Mouse (Mus musculus): ENCODE measurements around the gene Chic1. TPM values are rescaled to one million over a fixed set of nuclear protein-coding genes. Genes with fewer than 3 reads are reported as not detected.

The Chic1 gene
- polyA plus RNA-seq, 1 experiment from 2014 or later = 7.7 TPM

DNA sequence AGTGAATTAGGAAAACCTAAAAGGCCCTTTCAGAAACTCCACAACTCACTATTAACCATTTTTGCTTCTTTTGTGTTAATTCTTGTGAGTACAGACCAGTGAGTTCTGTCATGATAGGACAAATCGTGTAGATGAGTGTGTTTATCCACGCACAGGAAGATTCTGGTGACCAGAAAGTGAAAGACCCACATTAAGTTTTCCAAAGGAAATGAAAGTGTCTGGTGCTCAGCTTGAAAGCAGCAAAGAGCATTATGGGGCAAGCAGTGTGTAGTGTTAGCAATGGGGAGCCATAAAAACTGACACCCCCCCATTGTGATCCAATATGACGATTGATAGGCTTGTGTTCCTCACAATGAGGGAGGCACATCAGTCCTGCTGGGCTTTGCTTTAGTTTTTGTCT lies 12.4 kb downstream of the Chic1 start:
- ATAC-seq (ENCODE audit: low read depth) = no peak
- H3K27ac ChIP-seq (replicated peaks) = no peak overlapping the region
- WGBS = 23% methylated on average over 3 of the region's 3 CpGs
- peaks cover 8% of the 10 kb centered on the region; the same call in 1 of the 2 replicates for H3K4me1 ChIP-seq (replicated peaks)
- peaks cover 62% of the 10 kb centered on the region for H3K27me3 ChIP-seq
- H3K9me3 ChIP-seq = no peaks in the 10 kb centered on the region
- no peak overlapping the region for H3K4me3 ChIP-seq
- no peak overlapping the region for H3K4me2 ChIP-seq
- no peak overlapping the region for H3K9ac ChIP-seq
- no peaks in the 10 kb centered on the region for H3K36me3 ChIP-seq

GRCm38 (mm10) chrX:103371221-103371620 lies 14.9 kb downstream of the Chic1 start:
- Histone ChIP-seq H3K4me1 (replicated peaks) (peaks cover 4% of the 10 kb centered on the region; the same call in 1 of the 2 replicates), H3K9ac (no peak overlapping the region), H3K27ac (replicated peaks) (no peak overlapping the region), H3K4me2 (no peak overlapping the region), H3K36me3 (no peaks in the 10 kb centered on the region), H3K4me3 (no peak overlapping the region), H3K27me3 (peaks cover 61% of the 10 kb centered on the region), H3K9me3 (no peaks in the 10 kb centered on the region)
- ATAC-seq (ENCODE audit: low read depth) = no peak
- whole genome bisulfite sequencing = 85% methylated on average over 2 of the region's 2 CpGs

GRCm38 (mm10) chrX:103371627-103372026 lies 15.4 kb downstream of the Chic1 start:
- no peak for ATAC-seq (ENCODE audit: low read depth)
- Histone ChIP-seq H3K4me1 (replicated peaks) (0 out of 2 replicates have a peak, but pooled peaks cover 3% of the 10 kb centered on the region), H3K36me3 (no peaks in the 10 kb centered on the region), H3K9me3 (no peaks in the 10 kb centered on the region), H3K9ac (no peak overlapping the region), H3K4me3 (no peak overlapping the region), H3K4me2 (no peak overlapping the region), H3K27me3 (peaks cover 63% of the 10 kb centered on the region), H3K27ac (replicated peaks) (no peak overlapping the region)
- WGBS = 32% methylated on average over 2 of the region's 2 CpGs

DNA sequence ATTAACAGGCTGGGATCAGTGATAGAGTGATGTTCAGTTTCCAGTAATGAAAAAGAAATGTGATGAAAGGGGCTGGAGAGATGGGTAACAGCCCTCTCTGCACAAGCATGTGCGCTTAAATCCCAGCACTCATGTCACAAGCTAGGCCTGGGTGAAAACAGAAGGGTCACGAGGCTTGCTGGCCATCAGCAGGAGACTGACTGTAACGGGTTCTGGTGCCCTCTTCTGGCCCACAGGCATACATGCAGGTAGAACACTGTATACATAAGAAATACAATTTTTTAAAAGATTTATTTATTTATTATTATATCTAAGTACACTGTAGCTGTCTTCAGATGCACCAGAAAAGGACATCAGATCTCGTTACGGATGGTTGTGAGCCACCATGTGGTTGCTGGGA lies 18.0 kb downstream of the Chic1 start:
- Histone ChIP-seq H3K27ac (replicated peaks) (no peak overlapping the region), H3K4me1 (replicated peaks) (no peaks in the 10 kb centered on the region), H3K4me2 (no peak overlapping the region), H3K36me3 (no peaks in the 10 kb centered on the region), H3K9me3 (no peaks in the 10 kb centered on the region), H3K9ac (no peak overlapping the region), H3K27me3 (peaks cover 58% of the 10 kb centered on the region), H3K4me3 (no peak overlapping the region)
- WGBS = 62% methylated on average over 5 of the region's 5 CpGs
- ATAC-seq (ENCODE audit: low read depth) = no peak

DNA sequence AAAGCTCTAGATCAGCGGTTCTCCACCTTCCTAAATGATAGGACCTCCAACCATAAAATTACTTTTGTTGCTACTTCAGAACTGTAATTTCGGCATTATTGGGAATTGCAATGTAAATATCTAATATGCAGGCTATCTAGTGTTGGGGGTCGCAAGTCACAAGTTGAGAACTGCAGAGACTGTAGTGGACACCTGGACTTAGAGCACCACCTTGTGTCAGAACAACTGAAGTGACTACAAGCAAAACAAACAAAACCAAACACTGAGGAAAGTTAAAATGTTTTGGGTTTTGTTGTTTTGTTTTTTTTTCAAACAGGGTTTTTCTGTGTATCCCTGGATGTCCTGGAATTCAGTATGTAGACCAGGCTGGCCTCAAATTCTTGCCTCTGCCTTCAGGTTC lies 28.3 kb downstream of the Chic1 start:
- H3K4me1 ChIP-seq (replicated peaks) = no peaks in the 10 kb centered on the region
- peaks cover 77% of the 10 kb centered on the region for H3K27me3 ChIP-seq
- no peaks in the 10 kb centered on the region for H3K9me3 ChIP-seq
- WGBS = 74% methylated on average over 3 of the region's 3 CpGs
- no peak overlapping the region for H3K9ac ChIP-seq
- H3K36me3 ChIP-seq = no peaks in the 10 kb centered on the region
- H3K4me2 ChIP-seq = no peak overlapping the region
- ATAC-seq (ENCODE audit: low read depth) = no peak
- H3K4me3 ChIP-seq = no peak overlapping the region
- H3K27ac ChIP-seq (replicated peaks) = no peak overlapping the region

DNA sequence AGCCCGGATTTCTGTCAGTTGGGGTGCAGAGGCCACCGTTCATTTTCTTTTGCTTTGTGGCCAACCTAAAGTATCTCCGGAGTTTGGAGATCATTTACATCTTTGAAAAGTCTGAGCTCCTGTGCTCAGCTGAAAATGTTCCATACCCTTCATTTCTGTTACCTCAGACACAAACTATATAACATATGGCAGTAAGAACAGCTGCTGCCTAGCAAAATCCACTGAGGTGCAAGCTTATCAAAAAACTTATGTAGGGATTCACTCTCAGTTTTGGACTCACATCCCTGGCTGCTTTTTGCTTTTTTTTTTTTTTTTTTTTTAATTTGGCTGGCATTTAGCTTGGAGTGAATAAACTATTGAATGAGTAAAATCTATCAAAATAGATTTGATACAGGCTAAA lies 31.9 kb downstream of the Chic1 start:
- no peaks in the 10 kb centered on the region for H3K36me3 ChIP-seq
- no peak overlapping the region for H3K27ac ChIP-seq (replicated peaks)
- no peak overlapping the region for H3K4me3 ChIP-seq
- no peak overlapping the region for H3K4me2 ChIP-seq
- ATAC-seq (ENCODE audit: low read depth) = no peak
- no peaks in the 10 kb centered on the region for H3K9me3 ChIP-seq
- no peaks in the 10 kb centered on the region for H3K4me1 ChIP-seq (replicated peaks)
- no peak overlapping the region for H3K9ac ChIP-seq
- 82% methylated on average over 3 of the region's 3 CpGs for WGBS
- peaks cover 58% of the 10 kb centered on the region for H3K27me3 ChIP-seq

DNA sequence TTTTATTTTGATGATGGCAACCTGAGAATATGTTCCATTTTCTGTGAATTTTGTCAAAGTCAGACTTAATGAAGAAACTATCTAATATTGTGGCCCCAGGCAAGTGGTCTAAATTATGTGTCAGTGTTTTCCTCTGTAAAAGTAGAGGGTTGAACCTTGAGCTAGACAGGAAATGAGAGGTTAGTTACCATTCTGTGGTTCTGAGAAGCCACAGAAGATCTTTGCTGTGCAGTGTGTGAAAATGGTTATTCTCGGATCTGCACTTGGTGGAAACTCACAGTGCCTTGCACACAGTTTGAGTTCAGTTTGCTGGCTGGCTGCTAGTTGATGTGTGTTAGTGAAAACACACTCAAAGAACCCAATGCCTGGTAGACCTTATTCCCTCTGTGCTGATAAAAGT lies 37.6 kb downstream of the Chic1 start:
- peaks cover 65% of the 10 kb centered on the region for H3K27me3 ChIP-seq
- ATAC-seq (ENCODE audit: low read depth) = no peak
- no peaks in the 10 kb centered on the region for H3K4me1 ChIP-seq (replicated peaks)
- no peak overlapping the region for H3K4me3 ChIP-seq
- H3K4me2 ChIP-seq = no peak overlapping the region
- H3K9me3 ChIP-seq = no peaks in the 10 kb centered on the region
- H3K27ac ChIP-seq (replicated peaks) = no peak overlapping the region
- H3K36me3 ChIP-seq = no peaks in the 10 kb centered on the region
- H3K9ac ChIP-seq = no peak overlapping the region
- WGBS = 73% methylated on average over 1 of the region's 1 CpGs

DNA sequence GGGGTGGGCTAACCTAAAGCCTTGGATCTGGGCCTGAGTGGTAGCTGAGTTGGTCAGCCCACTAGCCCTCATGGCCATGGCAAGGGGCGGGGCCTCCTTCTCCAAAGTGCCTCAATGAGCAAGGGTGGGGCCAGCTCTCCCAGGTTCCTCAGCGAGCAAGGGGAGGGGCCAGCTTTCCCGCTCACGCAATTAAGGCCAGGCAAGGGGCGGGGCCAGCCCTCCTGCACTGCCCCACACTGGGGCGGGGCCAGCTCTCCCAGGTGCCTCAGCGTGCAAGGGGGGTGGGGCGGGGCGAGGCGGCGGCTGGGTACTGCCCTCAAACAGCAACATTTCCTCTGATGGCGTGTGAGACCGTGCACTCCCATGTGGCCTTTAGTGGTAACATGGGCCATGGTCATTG lies 48.7 kb downstream of the Chic1 start:
- Histone ChIP-seq H3K4me2 (no peak overlapping the region), H3K4me1 (replicated peaks) (no peaks in the 10 kb centered on the region), H3K4me3 (no peak overlapping the region), H3K27ac (replicated peaks) (no peak overlapping the region), H3K27me3 (peaks cover 64% of the 10 kb centered on the region), H3K36me3 (no peaks in the 10 kb centered on the region), H3K9ac (no peak overlapping the region), H3K9me3 (no peaks in the 10 kb centered on the region)
- no peak for ATAC-seq (ENCODE audit: low read depth)
- 48% methylated on average over 13 of the region's 13 CpGs for WGBS

- H3K9ac ChIP-seq = no peak within 1 kb of the TSS
- no peak within 1 kb of the TSS for H3K4me2 ChIP-seq
- H3K4me3 ChIP-seq = no peak within 1 kb of the TSS
- WGBS = 77% methylated on average over 5 of the region's 5 CpGs
- H3K4me1 ChIP-seq (replicated peaks) = no peaks in the 10 kb centered on the region
- H3K27me3 ChIP-seq = peaks cover 78% of the 10 kb centered on the region
- no peak for ATAC-seq (ENCODE audit: low read depth)
- no peak within 1 kb of the TSS for H3K27ac ChIP-seq (replicated peaks)
- H3K36me3 ChIP-seq = no peaks in the 10 kb centered on the region
- H3K9me3 ChIP-seq = no peaks in the 10 kb centered on the region
Observed at GRCm38 (mm10) chrX:103414167-103414566, 57.9 kb downstream of the Chic1 start, which contains the start of gene Tsx. Gene Tsx, plus strand, starts transcription at chrX:103414467.

DNA sequence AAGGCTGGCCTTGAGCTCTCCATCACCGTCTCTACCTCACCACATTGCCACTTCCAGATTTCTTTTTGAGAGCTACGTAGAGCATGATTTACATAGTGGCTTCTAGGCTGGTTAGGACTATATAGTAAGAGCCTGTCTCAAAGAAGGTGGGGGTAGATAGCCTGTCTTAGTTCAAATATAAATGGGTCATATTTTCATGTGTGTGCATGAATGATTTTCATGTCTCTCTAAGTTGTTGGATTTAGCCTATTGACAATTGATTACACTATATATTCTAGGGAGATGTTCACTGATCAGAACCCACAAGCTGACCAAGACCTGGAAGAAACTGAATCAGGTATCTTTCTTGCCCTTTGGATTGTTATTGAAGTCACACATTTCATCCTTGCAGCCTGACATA lies 65.4 kb downstream of the Chic1 start, which contains the start of gene Gm26992:
Gene Gm26992, plus strand, starts transcription at position 301 of the 400 bp plus-strand sequence.
- Histone ChIP-seq H3K36me3 (no peaks in the 10 kb centered on the region), H3K9me3 (no peaks in the 10 kb centered on the region), H3K4me3 (no peak within 1 kb of the TSS), H3K27me3 (peaks cover 65% of the 10 kb centered on the region), H3K27ac (replicated peaks) (no peak within 1 kb of the TSS), H3K4me2 (no peak within 1 kb of the TSS), H3K9ac (no peak within 1 kb of the TSS), H3K4me1 (replicated peaks) (no peaks in the 10 kb centered on the region)
- 92% methylated on average over 2 of the region's 2 CpGs for WGBS
- no peak for ATAC-seq (ENCODE audit: low read depth)

- Histone ChIP-seq H3K4me2 (no peak overlapping the region), H3K9me3 (no peaks in the 10 kb centered on the region), H3K4me3 (no peak overlapping the region), H3K27ac (replicated peaks) (no peak overlapping the region), H3K9ac (no peak overlapping the region), H3K27me3 (peaks cover 60% of the 10 kb centered on the region), H3K4me1 (replicated peaks) (no peaks in the 10 kb centered on the region), H3K36me3 (no peaks in the 10 kb centered on the region)
- ATAC-seq (ENCODE audit: low read depth) = no peak
- WGBS = 75% methylated on average over 7 of the region's 7 CpGs
Observed at GRCm38 (mm10) chrX:103427677-103428076, 71.4 kb downstream of the Chic1 start.

GRCm38 (mm10) chrX:103432293-103432692 lies 76.0 kb downstream of the Chic1 start:
- 80% methylated on average over 7 of the region's 7 CpGs for WGBS
- Histone ChIP-seq H3K4me2 (no peak overlapping the region), H3K9me3 (no peaks in the 10 kb centered on the region), H3K4me1 (replicated peaks) (no peaks in the 10 kb centered on the region), H3K9ac (no peak overlapping the region), H3K4me3 (no peak overlapping the region), H3K36me3 (no peaks in the 10 kb centered on the region), H3K27me3 (peaks cover 78% of the 10 kb centered on the region), H3K27ac (replicated peaks) (no peak overlapping the region)
- no peak for ATAC-seq (ENCODE audit: low read depth)

GRCm38 (mm10) chrX:103438023-103438422 lies 81.7 kb downstream of the Chic1 start:
- Histone ChIP-seq H3K9ac (no peak overlapping the region), H3K4me2 (no peak overlapping the region)

More at GRCm38 (mm10) chrX:103438023-103438422, 81.7 kb downstream of the Chic1 start:
- Histone ChIP-seq H3K4me1 (replicated peaks) (no peaks in the 10 kb centered on the region), H3K27me3 (peaks cover 73% of the 10 kb centered on the region), H3K4me3 (no peak overlapping the region), H3K27ac (replicated peaks) (no peak overlapping the region), H3K36me3 (no peaks in the 10 kb centered on the region), H3K9me3 (no peaks in the 10 kb centered on the region)
- ATAC-seq (ENCODE audit: low read depth) = no peak
- WGBS = 28% methylated on average over 9 of the region's 9 CpGs

Data from neural tube, embryonic 13.5 days (tissue).